Mouse (Mus musculus): Measurements from ENCODE around the gene Spag17.

The Spag17 gene

DNA sequence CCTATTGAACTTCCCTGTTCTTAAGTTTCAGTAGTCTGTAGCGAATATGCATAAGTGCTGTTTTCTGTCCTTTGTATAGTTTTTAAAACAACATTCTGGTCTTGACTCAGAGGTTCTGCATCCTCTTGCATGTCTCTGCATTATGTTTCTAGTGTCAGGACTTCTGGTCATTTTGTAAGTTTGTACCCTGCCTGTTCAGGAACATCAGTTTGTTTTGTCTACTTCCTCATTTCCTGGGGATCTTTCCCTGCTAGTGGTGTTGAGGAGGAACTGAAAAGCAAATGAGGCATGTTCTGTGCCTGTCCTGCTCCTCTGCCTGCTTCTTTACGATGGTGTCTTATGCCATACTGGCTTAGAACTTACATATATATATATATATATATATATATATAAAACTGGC, 290.8 kb downstream of the Spag17 start:
- DNase-seq = no peak

DNA sequence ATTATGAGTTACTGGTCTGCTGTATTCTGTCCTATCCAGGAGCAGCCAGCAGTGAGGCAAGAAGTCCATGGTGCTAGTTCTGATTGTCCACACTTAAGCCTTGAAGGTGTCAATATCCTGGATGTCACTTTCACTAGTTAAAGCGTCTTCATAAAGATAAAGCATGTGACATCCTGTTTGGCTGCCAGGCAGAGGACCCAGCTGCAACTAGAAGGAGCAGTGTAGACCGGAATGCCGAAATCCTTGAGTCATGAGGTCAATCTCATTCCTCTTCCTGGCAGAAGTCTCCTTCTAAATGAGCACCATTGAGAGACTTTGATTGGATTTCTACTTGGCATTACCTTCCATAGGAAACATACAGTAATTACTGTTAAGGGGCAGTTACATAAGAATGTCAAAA, 295.3 kb downstream of the Spag17 start:
- no peak for DNase-seq

- DNase-seq = peak; percentile 11
Observed at GRCm38 (mm10) chr3:100189444-100189843, 304.2 kb downstream of the Spag17 start.

GRCm38 (mm10) chr3:100189861-100190260, 304.7 kb downstream of the Spag17 start:
- DNase-seq = no peak

Data from cerebellum, adult 11-12 months (tissue).